Mouse (Mus musculus) forebrain, embryonic 14.5 days (tissue): Measurements from ENCODE around the gene Tmcc1. TPM values are rescaled to one million over a fixed set of nuclear protein-coding genes. Genes with fewer than 3 reads are reported as not detected.
A peak's percentile ranks its signal among the peaks of the same experiment; 100 is the strongest.

Source experiments
- ATAC-seq: fragments of 200-750 bp; cut with Nextera tagmentation; 2 replicates; pipeline ENCODE4 v1.8.0; 2017; ENCODE audit warnings: mild to moderate bottlenecking, moderate library complexity
- DNase-seq: peaks from one replicate; pipeline ENCODE4 v3.0.0-alpha.2; 2015; ENCODE audit warnings: low spot score
- H3K27ac ChIP-seq: fragments of 300-500 bp; sonication (generic); 2 replicates; pipeline ENCODE4 v1.5.1; 2014; ENCODE audit warnings: low read depth, mild to moderate bottlenecking, control low read depth, low read length, moderate library complexity
- H3K27me3 ChIP-seq: fragments of 300-500 bp; sonication (generic); replicated peaks from 2 replicates; pipeline ENCODE4 v1.6.1; 2014; ENCODE audit warnings: low read length, control low read depth, mixed read lengths; ENCODE audit not compliant: control insufficient read depth, insufficient read depth
- H3K36me3 ChIP-seq: fragments of 300-500 bp; sonication (generic); 2 replicates; pipeline ENCODE4 v1.6.1; 2014; ENCODE audit warnings: low read length, control low read depth; ENCODE audit not compliant: control insufficient read depth, insufficient read depth
- H3K4me1 ChIP-seq: fragments of 300-500 bp; sonication (generic); 2 replicates; pipeline ENCODE4 v1.6.1; 2014; ENCODE audit warnings: antibody characterized with exemption, low read length, control low read depth; ENCODE audit not compliant: control insufficient read depth, insufficient read depth
- H3K4me2 ChIP-seq: fragments of 300-500 bp; sonication (generic); 2 replicates; pipeline ENCODE4 v1.6.1; 2014; ENCODE audit warnings: mild to moderate bottlenecking, control low read depth, low read length
- H3K4me3 ChIP-seq: fragments of 300-500 bp; sonication (generic); 2 replicates; pipeline ENCODE4 v1.5.1; 2014; ENCODE audit warnings: low read depth, low read length, control low read depth
- H3K9ac ChIP-seq: fragments of 300-500 bp; sonication (generic); 2 replicates; pipeline ENCODE4 v1.6.1; 2014; ENCODE audit warnings: mild to moderate bottlenecking, low read length, control low read depth, moderate library complexity
- H3K9me3 ChIP-seq: fragments of 300-500 bp; sonication (generic); replicated peaks from 2 replicates; pipeline ENCODE4 v1.6.1; 2016; ENCODE audit warnings: low read length, control low read depth, mixed read lengths; ENCODE audit not compliant: control insufficient read depth
- WGBS: fragments of 180-500 bp; shearing (Covaris S2); extraction: QIAGEN DNeasy Blood & Tissue Kit; methylation state at CpG from one replicate; pipeline ENCODE4 v1.1.7; 2014; 5-methylcytosine and 5-hydroxymethylcytosine counted together
- polyA plus RNA-seq: library from polyadenylated mRNA; unstranded; fragments of >200 nt; fragmentation: Nextera tagmentation; extraction: Ambion mirVana; gene quantifications from 2 replicates; pipeline ENCODE4 v1.2.1, GENCODE M21; 2014

Tmcc1 gene
- polyA plus RNA-seq, 1 experiment from 2014 or later = 22.7 TPM

DNA sequence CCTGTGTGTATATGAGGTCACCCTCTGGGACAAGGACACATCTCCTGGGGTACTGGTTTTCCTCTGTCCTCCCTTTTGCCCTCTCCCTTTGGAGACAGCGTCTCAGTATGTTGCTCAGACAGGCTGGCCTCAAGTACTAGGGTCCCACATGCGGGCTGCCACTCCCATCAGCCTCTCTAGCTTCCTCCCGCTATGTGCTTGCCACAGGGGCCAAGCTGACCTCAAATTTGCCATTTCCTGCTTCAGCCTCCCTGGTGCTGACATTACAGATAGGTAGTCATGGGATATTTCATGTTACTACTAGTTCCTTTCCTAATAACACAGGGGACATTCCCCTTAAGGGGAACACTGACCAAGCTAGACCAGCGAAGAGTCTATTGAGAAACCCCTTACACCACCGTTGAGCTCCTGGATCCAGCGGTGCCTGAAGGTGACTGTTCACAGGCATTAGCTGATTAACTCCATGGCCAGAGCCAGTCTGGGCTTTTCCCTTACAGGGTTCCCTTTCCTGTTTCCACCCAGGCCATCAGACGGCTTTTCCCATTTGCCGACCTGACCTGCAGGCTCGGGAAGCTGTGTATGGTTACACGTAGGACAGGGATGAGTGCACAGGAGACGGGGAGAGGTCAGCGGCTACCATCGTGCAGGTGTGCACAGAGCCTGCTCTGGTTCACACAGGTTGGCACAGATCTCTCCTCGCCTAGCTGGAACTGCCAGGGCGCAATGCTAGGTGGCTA, 220.0 kb downstream of the Tmcc1 start:
- Histone ChIP-seq H3K9ac (no peak overlapping the region), H3K27me3 (no peaks in the 10 kb centered on the region), H3K27ac (no peak overlapping the region), H3K4me1 (peaks cover 14% of the 10 kb centered on the region), H3K4me2 (no peak overlapping the region), H3K9me3 (no peaks in the 10 kb centered on the region), H3K36me3 (0 out of 2 replicates have a peak, but pooled peaks cover 2% of the 10 kb centered on the region), H3K4me3 (no peak overlapping the region)
- 91% methylated on average over 15 of the region's 15 CpGs for WGBS
- ATAC-seq (no peak), DNase-seq (no peak)

DNA sequence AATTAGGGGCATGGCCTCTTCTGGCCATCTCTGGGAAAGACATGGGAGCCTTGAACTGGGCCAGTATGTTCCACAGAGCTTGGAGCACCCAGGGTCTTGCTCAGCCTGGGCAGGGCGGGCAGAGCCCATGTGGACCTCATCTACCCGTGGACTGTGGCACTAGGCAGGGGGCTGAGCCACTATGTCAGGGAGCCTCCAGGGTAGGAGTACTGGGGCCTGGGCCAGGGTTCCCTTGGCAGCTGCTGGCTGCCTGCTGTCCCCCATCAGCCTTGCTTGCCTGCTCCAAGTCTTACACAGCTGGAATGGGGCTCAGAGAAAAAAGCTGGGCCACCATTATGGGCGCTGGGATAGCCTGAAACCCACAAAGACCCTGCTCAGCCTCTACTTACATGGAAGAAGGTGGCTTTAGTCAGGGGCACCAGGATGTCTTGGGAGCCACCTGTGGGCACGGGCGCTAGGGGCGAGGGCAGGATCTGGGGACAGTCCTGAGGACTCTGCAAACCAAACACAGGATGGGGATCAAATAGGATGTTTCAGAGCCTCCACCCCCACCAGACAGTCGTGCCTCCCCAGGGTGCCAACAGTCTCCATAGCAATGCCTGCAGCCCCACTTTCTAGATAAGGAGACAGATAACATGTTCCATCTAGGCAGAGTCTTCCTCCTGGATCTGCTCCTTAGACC, 221.1 kb downstream of the Tmcc1 start:
- 76% methylated on average over 7 of the region's 7 CpGs for WGBS
- ATAC-seq (peak; percentile 36; the same call in 1 of the 2 replicates), DNase-seq (no peak)
- Histone ChIP-seq H3K27me3 (no peaks in the 10 kb centered on the region), H3K27ac (peak overlapping the region; percentile 50; the same call in 1 of the 2 replicates), H3K4me3 (no peak overlapping the region), H3K4me2 (no peak overlapping the region), H3K9me3 (no peaks in the 10 kb centered on the region), H3K4me1 (peaks cover 14% of the 10 kb centered on the region), H3K36me3 (0 out of 2 replicates have a peak, but pooled peaks cover 2% of the 10 kb centered on the region), H3K9ac (no peak overlapping the region)

DNA sequence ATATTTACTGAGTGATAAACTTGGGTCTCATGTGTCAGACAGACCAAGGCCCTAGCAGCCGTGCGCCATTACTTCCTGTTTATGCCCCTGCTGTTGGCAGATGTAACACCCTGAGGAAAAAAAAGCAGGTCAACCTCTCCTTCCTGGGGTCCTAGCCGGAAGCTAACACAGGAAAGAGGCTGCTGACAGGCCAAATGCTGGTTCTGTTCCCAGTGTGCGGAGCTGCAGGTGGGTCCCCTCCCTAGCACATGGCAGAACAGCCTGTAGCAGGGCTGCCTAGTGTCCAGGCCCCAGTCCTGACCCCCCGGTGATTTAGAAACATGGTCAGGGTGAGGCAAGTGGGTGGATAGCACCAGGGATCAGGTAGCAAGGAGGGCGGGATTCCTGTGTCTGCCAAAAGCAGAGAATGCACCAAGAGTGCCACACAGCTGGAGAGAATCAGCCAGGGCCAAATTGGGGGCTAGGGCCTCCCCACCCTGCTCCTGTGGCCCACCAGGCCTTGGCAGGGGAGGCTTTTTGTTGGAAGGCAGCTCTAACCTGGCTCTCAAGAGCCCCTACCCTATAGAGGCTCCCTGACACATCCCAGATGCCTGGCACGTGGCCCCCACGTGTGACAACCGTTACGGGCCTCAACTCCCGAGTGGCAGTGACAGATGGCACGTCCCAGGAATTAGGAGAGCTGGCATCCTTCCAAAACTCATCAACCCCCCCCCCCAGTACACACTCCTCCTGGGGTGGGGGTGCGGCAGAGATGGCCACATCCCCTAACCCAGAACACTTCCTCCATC, 221.8 kb downstream of the Tmcc1 start:
- no peak overlapping the region for H3K4me2 ChIP-seq
- H3K9me3 ChIP-seq = no peaks in the 10 kb centered on the region
- 45% methylated on average over 13 of the region's 13 CpGs for WGBS
- H3K36me3 ChIP-seq = 0 out of 2 replicates have a peak, but pooled peaks cover 2% of the 10 kb centered on the region
- H3K9ac ChIP-seq = no peak overlapping the region
- peak overlapping the region; percentile 50 for H3K27ac ChIP-seq
- peaks cover 14% of the 10 kb centered on the region for H3K4me1 ChIP-seq
- no peak overlapping the region for H3K4me3 ChIP-seq
- no peaks in the 10 kb centered on the region for H3K27me3 ChIP-seq
- ATAC-seq = peak; percentile 82
- peak; percentile 72 for DNase-seq

DNA sequence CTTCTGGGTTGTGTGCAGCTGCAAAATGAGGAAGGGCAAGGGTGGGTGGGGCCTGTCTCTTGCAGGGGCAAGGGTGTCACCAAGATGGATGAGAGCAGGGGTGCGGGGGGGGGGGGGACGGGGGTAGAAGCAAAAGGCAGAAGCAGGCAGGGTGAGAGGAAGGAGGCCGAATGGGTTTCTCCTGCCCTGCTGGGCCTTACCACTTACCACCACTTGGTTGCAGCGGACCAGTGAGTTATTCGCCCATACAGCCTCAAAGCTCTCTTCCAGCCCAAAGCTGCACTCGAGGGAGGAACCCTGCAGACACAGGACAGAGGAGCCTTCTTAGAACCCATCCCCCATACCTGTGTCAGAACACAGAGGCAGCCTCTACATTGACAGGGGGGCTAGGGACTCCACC, 223.3 kb downstream of the Tmcc1 start:
- no peaks in the 10 kb centered on the region for H3K27me3 ChIP-seq
- H3K9me3 ChIP-seq = no peaks in the 10 kb centered on the region
- ATAC-seq (no peak), DNase-seq (no peak)
- H3K4me3 ChIP-seq = no peak overlapping the region
- peaks cover 14% of the 10 kb centered on the region for H3K4me1 ChIP-seq
- no peaks in the 10 kb centered on the region for H3K36me3 ChIP-seq
- no peak overlapping the region for H3K4me2 ChIP-seq
- WGBS = 59% methylated on average over 4 of the region's 6 CpGs
- H3K27ac ChIP-seq = no peak overlapping the region
- H3K9ac ChIP-seq = no peak overlapping the region

DNA sequence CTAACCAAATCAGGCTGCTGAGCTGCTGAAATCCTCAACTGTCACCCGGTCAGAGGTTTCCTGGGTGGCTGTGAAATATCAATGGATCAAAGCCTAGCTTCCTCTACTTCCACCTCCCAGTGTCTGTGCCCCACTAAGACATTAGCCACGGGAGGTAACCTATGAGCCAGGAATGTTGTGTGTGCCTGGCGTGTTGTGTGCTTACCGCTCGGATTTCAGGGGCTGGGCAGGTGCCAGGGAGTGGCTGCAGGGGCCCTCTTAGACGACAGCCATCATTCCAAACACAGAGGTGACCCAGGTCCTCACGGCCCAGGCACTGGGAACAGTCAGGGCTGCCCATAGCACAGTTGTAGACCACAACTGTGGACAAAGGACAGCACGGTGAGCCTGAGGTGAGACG, 224.2 kb downstream of the Tmcc1 start:
- 64% methylated on average over 9 of the region's 9 CpGs for WGBS

DNA sequence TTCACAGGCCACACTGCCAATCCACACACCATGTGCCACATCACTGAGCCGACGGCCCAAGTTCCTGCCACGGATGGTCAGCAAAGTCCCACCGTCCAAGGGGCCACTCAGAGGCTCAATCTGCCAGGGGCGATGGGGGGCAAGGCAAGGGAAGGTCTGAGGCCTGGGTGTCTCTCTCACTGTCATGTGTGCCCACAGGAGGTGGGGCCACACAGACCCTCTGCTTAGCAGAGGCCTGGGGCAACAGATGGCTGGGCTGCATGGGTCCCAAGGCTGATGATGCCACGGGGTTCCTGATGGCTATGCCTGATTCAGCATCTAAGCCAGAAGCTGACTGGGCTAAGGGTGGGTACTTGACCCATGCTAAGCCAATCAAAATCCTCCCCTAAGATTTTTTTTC, 224.6 kb downstream of the Tmcc1 start:
- H3K4me2 ChIP-seq = no peak overlapping the region
- DNase-seq (no peak), ATAC-seq (no peak)
- no peaks in the 10 kb centered on the region for H3K9me3 ChIP-seq
- H3K27me3 ChIP-seq = no peaks in the 10 kb centered on the region
- no peak overlapping the region for H3K4me3 ChIP-seq
- no peak overlapping the region for H3K27ac ChIP-seq
- peaks cover 9% of the 10 kb centered on the region for H3K4me1 ChIP-seq
- H3K9ac ChIP-seq = no peak overlapping the region
- no peaks in the 10 kb centered on the region for H3K36me3 ChIP-seq
- WGBS = 76% methylated on average over 6 of the region's 6 CpGs

More for the DNA sequence above, 224.2 kb downstream of the Tmcc1 start:
- Histone ChIP-seq H3K4me1 (peaks cover 11% of the 10 kb centered on the region), H3K27ac (no peak overlapping the region), H3K9me3 (no peaks in the 10 kb centered on the region), H3K27me3 (no peaks in the 10 kb centered on the region), H3K4me3 (no peak overlapping the region), H3K9ac (no peak overlapping the region), H3K4me2 (no peak overlapping the region), H3K36me3 (no peaks in the 10 kb centered on the region)
- ATAC-seq (no peak), DNase-seq (no peak)

Other genes with a start within 250 kb of the Tmcc1 start
- not detected in 2 replicates for gene H1foo, start 248.5 kb downstream of the Tmcc1 start, polyA plus RNA-seq
- 15.3 and 19.6 TPM in 2 replicates for gene Plxnd1, start 198.5 kb downstream of the Tmcc1 start, polyA plus RNA-seq
- gene Washc2, start 14.6 kb upstream of the Tmcc1 start, polyA plus RNA-seq = 37.9 and 45.2 TPM in 2 replicates
- gene Zfand4, start 70.7 kb upstream of the Tmcc1 start, polyA plus RNA-seq = 7.4 and 10.3 TPM in 2 replicates
- 47.0 and 49.0 TPM in 2 replicates for gene March8, start 144.5 kb upstream of the Tmcc1 start, polyA plus RNA-seq